Mouse (Mus musculus) gastrocnemius, adult 18-20 months (tissue): Measurements from ENCODE around the gene Chst1. TPM values are rescaled to one million over a fixed set of nuclear protein-coding genes. Genes with fewer than 3 reads are reported as not detected.

Source experiments
- DNase-seq: peaks from one replicate; pipeline ENCODE4 v3.0.0; 2021; ENCODE audit warnings: low spot score
- total RNA-seq, 2 experiments: library from RNA; stranded (reverse); gene quantifications; 2 replicates each; pipeline ENCODE4 v1.2.3; 2021

Gene Chst1
- total RNA-seq, 2 experiments from 2014 or later = 0.80 to 1.9 TPM

DNA sequence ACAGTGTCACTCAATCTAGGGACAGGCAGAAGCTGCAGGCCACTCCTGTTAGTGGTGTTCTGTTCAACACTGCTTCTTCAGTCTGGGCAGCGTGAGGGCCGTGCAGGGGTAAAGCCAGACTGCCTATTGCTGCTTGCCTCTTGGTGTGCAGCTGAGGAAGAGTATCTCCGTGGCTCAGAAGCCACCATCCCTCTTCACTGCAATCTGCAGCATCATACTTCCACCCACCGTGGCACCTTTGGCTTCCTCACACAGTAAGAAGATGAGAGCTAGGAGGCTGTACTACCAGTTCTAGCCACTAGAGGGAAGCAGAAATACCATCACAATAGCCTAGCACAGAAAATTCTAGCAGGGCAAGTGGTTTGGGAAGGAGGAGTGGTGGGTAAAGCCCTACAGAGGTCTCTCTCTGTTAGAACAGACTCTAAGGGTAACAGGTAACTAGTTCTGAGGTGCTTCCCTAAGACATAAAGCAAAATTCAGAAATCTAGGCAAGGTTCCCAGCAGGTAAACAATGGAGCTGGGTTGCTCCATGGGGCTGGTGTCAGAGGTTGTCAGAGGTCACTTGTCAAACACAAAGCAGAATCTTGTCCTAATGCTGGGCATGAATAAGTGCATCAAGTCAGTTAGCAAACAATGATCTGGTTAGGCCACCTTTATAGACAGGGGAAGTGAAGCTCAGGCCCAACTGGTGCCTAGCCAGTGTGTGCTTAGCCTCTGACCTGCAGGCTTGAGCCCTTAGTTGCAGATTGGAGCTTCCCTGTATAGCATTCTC lies 9.5 kb downstream of the Chst1 start:
- peak; percentile 54 for DNase-seq

DNA sequence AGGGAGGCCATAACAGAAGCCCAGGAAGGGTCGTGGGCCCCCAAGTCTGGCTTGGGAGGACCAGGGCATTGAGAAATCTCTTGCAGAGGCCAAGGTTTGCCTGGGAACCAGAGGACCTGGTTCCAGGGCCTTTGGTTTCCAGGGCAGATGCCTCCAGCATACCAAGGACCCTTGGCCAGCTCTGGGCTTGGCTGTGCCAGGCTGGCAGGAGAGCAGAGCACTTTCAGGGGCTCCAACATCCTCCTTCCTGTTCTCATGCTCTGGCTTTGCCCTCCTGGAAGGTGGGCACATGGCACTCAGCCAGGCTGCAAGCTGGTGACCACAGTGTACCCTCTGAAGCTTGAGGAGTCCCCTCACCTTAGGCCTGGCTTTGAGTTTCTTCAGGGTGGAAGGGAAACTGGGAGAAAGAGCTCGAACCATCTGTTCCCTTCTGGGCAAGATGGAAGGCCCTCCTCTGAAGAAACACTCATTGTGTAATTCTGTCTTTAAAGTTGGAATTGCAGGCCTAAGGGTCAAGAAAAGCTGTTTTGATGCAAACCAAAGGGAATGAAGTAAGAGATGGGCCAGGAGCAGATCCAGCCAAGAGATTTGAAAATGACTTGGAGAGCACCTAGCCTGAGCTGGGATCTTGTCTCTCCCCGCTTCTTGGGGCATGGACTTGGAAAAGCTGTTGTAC lies 10.3 kb downstream of the Chst1 start:
- DNase-seq = no peak

DNA sequence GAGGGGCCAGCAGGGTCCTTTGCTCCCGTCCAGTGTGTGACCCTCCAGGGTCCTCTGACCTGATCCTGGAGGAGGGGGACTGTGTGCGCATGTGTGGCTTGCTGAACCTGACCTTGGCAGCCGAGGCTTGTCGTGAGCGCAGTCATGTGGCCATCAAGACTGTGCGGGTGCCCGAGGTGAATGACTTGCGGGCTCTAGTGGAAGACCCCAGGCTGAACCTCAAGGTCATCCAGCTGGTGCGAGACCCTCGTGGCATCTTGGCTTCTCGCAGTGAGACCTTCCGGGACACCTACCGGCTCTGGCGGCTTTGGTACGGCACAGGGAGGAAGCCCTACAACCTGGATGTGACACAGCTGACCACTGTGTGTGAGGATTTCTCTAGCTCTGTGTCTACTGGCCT lies 14.1 kb downstream of the Chst1 start:
- no peak for DNase-seq

DNA sequence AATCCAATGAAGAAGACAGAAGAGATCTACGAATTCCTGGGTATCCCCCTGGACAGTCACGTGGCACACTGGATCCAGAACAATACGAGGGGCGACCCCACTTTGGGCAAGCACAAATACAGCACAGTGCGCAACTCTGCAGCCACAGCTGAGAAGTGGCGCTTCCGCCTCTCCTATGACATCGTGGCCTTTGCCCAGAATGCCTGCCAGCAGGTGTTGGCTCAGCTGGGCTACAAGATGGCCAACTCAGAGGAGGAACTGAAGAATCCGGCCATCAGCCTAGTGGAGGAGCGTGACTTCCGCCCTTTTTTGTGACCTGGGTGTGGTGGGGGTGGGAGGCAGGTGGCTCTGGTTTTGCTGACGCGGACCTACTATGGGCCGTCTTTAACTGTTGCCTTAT lies 14.6 kb downstream of the Chst1 start:
- DNase-seq = no peak

DNA sequence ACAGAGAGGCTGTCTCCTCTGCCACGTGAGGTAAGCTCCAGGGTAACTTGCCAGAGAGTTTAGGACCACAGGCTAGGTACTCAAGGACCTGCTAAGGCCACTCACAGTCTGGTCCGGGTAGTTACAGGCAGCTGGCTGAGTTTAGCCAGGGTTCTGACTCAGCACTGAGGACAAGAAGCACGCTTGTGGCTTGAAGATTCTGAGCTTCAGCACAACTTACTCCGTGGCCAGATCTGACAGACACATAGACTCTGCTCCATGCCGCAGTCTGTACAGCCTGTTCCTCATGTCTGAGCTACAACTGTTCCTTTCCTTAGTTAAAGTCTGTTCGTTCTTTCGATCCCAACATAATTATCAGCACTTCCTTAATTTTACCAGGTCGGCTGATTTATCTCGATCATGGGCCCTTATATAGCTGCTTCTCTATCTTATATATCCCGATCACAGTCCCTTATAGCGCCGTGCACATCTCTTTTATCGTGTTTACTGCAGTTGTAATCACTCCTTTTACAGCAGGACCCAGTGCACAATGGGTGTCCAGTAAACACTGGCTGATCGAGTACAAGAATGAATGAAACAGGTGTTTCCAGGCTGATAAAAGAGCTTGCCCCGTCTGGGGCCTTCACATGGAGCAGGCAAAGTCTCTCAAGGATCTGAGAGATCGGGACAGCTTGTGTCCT lies 17.7 kb downstream of the Chst1 start:
- DNase-seq = no peak

DNA sequence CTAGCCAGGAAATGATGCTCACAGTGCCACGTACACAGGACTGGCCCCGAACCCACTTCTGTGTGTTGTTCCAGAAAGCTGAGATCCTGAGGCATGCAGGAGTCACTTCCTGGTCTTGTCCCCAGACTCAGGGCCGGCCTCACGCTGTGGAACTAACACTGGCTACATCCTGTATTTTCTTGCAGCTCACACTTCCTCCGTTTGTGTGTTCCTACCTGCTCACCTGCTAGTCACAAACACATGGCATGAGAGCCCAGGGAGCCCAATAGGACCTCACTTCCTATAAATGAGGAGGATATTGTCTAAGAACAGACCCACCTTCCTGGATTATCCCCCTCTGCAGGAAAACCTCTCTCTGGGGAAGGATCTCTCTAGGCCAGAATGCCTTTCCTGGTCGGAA lies 18.5 kb downstream of the Chst1 start:
- DNase-seq = no peak

DNA sequence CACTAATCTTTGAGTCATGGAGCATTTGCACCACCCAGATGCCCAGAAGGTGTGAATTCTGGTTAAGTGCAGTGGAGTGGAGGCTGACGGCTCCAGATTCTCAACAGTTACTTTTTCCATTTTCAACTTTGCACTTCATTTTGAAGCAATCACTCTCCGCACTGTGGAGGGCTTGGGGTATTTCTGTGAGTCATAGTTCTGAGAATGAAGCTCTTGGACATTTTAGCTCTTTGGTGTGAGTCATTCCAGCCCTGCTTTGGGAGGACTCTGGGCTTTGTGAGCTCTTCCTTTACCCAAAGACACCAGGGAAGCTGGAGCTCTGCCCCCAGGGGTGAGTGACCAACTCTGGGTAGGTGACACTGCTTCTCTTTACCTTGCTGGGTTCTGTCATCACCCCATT lies 28.1 kb downstream of the Chst1 start:
- DNase-seq = no peak

DNA sequence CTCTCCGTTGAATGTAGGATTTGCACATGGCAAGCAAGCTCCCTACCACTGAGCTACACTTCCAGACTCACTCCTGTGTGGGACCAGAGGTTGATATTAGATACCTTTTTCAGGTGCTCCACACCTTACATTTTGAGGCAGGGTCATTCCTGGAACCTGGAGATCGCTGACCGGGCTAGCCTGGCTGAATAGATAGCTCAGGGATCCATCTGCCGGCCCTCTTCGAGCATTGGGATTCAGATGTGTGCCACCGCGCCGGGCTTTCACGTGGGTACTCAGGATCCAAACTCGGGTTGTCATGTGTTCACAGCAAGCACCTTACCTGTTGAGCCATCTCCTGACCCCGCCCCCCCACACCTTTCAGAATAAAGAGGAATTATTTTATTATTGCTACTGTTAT lies 31.3 kb downstream of the Chst1 start:
- DNase-seq = no peak

DNA sequence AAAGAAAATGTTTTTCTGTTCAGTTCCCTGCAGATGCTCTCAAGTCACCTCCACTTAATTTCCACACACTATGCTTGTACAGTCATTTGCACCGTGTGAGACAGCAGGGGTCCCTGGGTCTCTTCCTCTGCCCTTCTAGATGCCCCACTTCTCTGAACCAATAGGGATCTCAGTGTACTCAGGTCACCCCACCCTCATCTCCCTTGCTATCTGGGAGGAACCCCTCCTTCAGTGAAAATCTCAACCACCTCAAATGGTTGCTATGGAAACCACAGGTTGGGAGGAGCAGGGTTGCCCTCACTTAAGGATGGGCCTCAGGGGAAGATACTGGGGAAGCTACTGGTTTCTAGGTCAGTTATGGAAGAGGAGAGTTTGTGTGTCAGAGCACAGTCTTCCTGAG lies 32.5 kb downstream of the Chst1 start:
- no peak for DNase-seq

DNA sequence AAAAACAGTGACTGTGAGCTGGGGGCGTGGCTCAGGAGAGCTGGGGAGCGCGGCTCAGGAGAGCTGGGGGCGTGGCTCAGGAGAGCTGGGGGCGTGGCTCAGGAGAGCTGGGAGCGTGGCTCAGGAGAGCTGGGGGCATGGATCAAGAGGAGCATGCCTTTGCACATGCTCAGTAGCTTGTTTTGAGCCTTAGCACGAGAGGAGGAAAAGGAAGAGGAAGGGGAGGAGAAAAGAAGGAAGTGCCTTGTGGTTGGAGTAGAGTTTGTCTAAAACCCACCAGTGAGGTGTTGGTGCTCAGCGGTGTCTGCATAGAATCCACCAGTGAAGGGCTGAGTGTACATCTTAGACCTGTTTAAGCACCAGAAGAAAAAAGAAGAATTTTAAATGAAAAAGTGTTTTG lies 41.0 kb downstream of the Chst1 start:
- no peak for DNase-seq

DNA sequence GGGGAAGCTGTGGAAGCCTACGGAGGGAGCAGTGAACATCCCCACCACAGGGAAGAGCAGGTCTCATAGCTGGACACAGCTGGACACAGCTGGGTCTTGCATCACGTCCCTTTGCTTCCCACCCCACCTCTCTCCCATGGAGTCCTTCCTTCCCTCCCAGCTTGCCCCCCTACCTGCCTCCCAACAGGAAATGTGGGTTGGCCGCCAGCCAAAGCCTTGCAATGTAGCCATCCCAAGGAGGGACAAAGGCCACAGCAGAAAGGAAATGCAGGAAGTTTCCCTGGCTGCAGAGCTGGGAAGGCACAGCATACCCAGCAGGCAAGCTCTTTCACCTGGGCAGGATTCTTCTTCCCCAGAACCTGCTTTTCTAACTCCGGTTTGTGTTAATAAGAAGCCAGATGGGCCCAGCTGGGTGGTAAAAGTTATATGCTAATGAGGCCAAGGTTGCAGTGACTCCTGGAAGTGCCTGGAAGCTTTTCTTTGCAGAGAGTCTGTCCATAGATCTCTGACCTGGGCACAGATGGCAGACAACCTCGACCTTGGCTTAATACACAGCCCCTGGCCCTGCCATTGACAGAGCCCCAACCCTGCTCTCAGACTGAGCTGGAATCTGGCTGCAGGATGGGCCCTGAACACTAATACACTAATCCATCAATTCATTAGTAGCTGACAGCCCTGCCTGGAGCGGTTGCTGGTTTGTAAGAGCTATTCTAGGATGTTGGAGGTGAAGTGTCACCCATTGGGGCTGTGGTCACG lies 46.0 kb downstream of the Chst1 start:
- peak; percentile 11 for DNase-seq

DNA sequence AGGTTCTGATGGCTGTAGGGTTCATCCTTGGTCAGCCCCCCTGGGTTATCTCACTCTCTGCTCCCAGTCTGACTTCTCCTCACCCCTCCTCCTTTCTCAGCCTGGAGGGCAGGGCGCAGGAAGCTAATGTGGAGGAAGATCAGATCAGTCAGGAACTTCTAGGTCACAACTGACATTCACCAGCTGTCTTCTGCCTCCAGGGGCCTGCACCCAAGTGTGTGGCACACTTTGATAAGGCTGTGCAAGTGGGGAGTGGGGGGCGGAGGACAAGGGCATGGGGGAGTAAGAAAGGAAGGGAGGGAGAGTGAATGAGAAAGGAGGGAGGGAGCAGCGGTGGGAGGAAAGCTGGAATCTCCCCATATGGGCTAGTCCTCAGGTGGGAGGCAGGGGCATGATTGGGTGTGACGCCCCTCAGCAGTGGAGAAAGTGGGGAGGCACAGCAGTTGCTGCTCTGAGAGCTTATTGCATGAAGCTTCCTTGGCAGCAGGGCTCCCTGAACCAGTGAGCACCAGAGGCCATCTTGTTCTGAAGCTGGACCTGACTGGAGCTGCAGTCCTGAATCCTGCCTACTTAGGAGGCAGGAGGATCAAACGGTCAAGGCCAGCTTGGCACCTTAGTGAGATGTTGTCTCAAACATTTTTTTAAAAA lies 49.8 kb downstream of the Chst1 start:
- no peak for DNase-seq

DNA sequence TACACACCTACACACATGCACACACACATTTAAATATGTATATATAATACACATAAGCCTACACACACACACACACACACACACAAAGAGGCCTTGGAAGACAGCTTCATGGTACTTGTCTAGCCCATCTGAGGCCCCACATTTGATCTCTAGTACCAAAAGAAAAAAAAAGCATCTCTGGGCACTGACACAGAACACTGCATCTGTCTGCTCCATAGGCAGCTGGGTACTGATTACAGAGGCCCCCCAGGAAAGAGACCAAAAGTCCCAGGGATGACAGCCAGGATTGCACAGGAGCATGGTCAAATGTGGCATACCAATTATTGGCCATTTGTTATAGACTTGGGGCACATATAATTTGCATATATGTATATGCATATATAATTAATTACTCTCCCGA lies 50.9 kb downstream of the Chst1 start:
- DNase-seq = no peak

DNA sequence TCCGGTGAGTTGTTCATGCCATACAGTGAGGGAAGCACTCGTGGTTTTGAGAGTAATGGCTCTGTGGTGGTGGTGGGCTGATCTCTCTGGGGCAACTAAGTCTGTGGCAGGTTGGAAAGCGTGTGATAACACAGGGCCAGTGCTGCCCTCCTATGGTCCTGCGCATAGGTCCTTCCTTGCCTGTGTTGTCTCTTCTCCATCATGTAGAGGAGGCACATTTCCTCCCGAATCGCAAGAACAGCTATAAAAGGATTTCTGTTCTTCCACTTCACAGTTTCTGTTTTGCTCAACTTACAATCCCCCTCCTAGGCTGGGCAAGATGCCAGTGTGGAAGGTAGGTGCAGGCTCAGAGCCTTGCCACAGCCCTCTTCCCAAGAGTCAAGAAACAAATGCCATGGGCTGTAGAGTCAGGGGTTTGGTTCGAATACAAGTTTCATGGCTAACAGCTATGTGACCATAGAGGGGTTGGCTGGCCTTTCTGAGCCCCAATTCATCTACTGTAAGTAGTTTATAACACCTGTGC lies 51.8 kb downstream of the Chst1 start:
- no peak for DNase-seq

DNA sequence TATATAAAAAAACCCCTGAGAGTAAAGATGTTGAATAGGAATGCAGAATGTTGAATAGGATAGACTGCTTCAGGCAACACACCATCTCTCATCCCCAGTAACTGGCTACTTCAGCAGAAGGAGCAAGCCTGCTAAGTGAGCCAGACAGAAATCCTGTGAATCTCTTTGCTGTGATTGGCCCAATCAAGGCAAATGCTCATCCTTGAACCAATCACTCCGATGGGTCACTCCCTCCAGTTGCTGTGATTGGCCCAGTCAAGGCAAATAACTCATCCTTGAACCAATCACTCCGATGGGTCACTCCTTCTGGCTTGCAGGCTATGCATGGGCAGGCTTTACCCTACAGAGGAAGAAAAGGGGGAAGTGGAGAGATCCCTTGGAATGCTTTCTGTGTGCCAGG lies 57.7 kb downstream of the Chst1 start:
- DNase-seq = no peak

DNA sequence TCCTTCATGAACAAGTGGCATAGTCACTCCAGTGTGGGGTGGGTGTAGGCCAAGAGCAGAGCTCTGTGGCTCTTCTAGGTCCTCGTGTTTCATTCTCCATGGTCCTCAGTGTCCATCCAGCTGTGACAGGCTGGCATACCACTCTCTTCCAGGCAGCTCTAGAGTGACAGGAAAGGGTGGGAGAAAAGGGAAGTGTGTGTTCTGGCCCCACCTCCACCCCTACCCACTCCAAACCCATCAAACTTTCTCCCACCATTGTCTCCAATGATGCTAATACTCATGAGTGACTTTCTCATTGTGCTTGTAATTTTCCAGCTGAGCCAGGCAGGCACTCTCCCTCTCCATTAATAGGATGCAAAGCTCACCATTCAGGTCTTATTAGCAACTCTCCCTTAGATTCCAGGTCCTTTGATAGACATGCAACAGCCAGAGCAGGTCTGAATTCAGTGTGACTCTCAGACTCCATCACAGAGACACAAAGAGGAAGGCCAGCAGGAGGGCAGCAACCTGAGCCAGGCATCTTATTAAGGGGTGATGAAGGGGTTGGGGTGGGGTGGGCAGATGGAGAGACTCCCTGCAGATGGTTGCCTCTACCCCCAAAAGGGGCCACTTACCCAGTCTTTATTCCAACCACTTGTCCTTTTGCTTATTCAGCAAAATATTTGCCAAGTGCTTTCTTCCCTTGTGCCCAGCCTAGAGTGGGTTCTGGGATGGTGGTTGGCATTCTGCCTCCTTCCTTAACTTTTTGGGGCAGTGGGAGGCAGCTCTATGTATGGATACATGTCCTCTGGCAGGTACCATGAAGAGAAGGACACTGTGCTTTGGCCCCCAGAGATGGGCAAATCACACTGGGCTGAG lies 59.0 kb downstream of the Chst1 start:
- DNase-seq = no peak

DNA sequence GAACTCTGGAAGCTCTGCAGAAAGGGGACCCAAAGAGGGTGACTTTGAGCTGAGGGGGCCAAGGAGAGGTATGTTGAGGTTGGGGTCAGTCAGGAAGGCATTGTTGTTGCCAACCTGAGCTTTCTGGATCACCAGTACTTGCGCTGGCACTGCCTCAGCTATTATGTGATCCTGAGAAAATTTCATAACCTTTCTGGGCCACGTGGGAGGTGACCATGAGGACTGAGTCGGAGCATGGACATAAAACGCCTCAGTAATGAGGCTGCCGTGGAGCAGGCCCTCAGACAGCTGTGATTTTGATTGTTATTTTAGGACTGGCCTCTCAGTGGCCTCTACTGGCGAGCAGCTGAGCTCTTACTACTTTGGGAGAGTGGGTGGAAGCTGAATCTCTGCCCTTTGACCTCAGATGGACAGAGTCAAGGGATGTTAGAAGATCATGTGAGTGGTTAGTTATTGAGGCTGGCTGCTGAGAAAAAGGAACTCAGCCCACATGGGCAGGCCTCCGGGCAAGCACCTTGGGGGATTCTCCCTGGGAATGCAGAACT lies 60.1 kb downstream of the Chst1 start:
- peak; percentile 8 for DNase-seq

DNA sequence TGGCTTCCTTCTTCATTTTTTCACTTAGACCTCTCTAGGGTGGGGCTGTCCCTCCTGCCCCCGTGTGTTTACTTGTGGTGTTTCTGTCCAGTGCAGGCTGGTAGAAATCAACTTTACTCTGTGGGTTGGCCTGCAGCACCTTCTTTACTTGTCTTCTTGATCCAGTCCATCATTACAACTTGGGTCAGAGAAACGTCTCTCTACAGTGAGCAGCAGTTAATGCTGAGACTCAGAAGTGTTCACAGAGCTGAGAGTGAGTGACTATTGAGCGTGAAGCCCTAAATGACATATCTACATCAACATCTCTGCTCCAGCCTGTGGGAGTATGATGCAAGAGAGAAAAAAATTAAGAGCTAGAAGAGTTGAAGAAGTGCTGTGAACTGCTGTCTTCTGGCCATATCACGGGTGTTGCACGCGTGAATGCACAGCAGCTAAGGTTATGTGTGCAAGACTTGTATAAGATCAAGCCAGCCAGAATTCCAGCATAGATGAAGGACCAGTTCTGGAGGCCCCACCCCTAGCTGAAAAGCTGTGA lies 63.1 kb downstream of the Chst1 start:
- no peak for DNase-seq
